Mouse (Mus musculus): ENCODE data around the gene Abi2.

Gene Abi2

GRCm38 (mm10) chr1:60488635-60489034, 79.2 kb downstream of the Abi2 start:
- in situ Hi-C loops (cut with MboI, MseI), result no loop called here

DNA sequence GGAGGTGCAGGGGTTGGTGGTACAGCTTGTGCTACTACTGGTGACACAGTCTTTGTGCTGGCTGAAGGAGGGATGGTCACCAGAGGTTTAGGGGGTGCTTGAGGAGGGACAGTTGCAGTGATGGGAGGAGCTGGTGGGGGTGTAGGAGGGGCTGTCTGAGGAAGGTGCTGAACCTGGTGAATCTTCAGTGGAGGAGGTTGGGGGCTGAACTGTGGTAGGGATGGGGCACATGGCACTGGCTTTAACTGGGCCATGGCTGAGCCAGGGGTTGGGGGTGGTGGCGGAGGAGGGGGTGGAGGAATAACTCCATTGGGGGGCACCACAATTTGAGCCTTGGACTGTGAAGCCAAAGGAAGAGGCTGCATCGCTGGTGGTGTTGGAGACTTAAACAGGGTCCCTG, 80.2 kb downstream of the Abi2 start:
- in situ Hi-C loops (cut with MboI, MseI), result no loop called here

DNA sequence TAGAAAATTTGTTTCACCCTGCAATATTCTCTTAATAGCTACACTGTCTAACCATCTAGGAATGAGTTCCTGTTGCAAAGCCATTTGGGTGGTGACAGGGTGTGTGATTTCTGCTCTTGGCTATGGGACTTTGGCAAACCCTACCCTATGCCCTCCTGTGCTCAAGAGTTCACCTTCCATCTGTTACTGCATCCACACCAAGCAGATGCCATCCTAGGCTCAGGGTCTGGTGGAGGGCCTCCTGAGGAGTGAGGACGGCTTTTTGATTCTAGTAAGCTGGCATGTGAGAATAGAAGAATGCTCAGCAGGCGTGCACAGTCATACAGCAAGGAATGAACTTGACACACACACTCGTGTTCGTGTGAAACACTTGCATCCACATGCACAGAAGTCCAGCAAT, 81.1 kb downstream of the Abi2 start:
- in situ Hi-C loops (cut with MboI, MseI), result no loop called here

- in situ Hi-C loops (cut with MboI, MseI), result no loop called here
Measured at GRCm38 (mm10) chr1:60492404-60492803, 83.0 kb downstream of the Abi2 start.

DNA sequence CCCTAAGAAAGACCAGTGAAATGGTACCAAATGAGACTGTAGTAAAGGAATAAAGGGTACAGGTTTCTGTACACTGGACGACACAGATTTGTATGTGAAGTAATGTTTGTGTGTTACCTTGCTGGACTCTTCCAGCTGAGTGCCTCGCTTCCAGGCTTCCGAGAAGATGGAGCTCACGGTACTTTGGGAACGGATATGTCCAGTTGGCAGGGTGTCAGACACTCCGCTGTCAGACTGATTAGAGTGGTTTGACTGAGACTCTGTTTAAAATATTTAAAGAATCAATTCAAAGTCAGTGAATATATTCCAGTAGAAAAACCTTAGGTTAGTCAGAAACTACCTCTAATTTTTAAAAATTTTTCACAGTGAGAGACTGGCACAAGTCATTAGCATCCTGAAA, 84.0 kb downstream of the Abi2 start:
- in situ Hi-C loops (cut with MboI, MseI), result no loop called here

DNA sequence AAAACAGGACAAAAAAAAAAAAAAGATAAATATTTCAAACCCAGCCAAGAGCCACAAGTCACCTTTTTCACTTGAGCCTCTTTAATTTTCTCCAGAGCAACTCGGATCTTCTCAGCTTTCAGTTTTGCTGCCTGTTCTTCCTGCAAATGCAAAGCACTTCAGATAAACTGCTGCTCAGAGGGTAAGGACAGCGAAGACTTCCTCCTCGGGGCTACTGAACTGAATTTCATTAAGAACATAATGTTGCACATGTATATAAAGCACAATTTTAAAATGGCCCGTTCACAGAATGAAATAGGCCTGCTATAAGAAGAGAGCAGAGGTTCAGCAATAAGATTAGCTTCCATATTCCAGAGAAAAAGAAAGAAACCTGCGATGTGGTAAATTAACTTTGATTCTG, 94.0 kb downstream of the Abi2 start:
- in situ Hi-C loops (cut with MboI, MseI), result no loop called here

DNA sequence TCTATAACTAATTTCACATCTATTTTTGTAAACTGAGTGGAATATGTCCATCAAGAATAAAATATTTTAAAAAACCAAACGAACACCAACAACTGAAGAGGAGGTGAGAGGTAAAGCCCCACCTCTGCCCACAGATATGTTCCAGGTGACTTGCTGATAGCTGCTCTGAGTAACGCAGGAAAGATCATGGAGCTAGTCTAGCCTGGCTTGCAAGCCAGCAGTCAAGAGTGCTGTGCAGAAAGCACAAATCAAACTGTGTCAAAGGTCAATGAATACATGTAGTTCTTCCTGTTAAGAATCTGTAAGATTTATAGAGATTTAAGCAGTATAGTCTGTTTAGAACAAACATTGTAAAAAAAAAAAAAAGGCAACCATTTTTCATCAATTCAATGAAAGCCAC, 101.2 kb downstream of the Abi2 start:
- in situ Hi-C loops (cut with MboI, MseI), result no loop called here

DNA sequence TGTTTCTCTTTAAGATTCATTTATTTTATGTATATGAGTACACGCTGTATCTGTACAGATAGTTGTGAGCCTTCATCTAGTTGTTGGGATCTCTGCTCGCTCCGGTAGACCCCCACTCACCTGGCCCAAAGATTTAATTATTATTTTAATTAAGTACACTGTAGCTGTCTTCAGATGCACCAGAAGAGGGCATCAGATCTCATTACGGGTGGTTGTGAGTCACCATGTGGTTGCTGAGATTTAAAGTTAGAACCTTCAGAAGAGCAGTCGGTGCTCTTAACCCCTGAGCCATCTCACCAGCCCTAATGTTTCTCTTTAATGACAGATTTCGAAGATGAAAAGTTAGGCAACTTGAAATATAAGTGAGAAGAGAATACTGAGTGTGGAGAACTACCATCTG, 120.7 kb downstream of the Abi2 start:
- in situ Hi-C loops (cut with MboI, MseI), result loop anchor here (5.0 to 10.0 kb wide), 2 partner anchors 332 to 435 kb away; no protein-coding TSS in a partner anchor

DNA sequence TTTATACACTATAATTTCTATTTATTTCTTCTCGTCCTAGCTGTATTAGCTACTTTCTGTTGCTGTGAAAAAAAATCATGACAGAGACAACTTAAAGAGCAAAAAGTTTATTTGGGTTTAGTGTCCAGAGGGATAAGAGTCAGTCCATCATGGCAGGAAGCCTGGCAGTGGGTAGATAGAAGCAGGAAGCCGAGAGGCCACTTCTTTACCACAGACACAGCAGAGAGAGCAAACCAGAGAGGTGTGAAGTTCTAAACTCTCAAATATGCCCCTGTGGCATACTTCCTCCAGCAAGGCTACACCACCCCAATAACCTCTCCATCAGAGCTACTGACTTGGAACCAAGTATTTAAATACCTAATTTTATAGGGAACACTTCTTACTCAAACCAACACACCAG, 121.2 kb downstream of the Abi2 start:
- in situ Hi-C loops (cut with MboI, MseI), result loop anchor here (5.0 to 10.0 kb wide), 2 partner anchors 332 to 434 kb away; no protein-coding TSS in a partner anchor

Data from regulatory T cell (primary cell).